In genomic region chr5:106966443-106966842, GRCm38 (mm10) we compare ENCODE assay signal across 19 mouse cellular contexts. TPM values are rescaled to one million over a fixed set of nuclear protein-coding genes. Genes with fewer than 3 reads are reported as not detected.
DNase-seq lines count a peak whose midpoint lies in the region; ATAC-seq and TF ChIP-seq lines count a peak whose summit lies in the region.
"Had no signal": no experiment of that assay in that cellular context is flagged by ENCODE, and none has a peak within 500 bp of the region (broad histone marks: within the 10 kb centered on the region; RNA-seq: fewer than 3 reads in every experiment).

No protein-coding gene starts in this region.

- WGBS in hindbrain, postnatal 0 days, result 93% methylated on average over 3 of the region's 3 CpGs
- WGBS in hindbrain, embryonic 10.5 days, result 92% methylated on average over 3 of the region's 3 CpGs
- WGBS in liver, embryonic 14.5 days (ENCODE audit: insufficient replicate concordance), result 72% methylated on average over 3 of the region's 3 CpGs
- 82% methylated on average over 3 of the region's 3 CpGs for WGBS in liver, embryonic 15.5 days (ENCODE audit: insufficient replicate concordance)

- H3K36me3 ChIP-seq in hindbrain, postnatal 0 days (ENCODE audit: insufficient read depth, low read length), result peaks cover 12% of the 10 kb centered on the region
- peaks cover 48% of the 10 kb centered on the region for H3K36me3 ChIP-seq in hindbrain, embryonic 10.5 days
- peaks cover 45% of the 10 kb centered on the region for H3K36me3 ChIP-seq in liver, embryonic 14.5 days (replicated peaks; ENCODE audit: control insufficient read depth, insufficient read depth, low read depth)
- peaks cover 40% of the 10 kb centered on the region for H3K36me3 ChIP-seq in liver, embryonic 15.5 days (replicated peaks)

- ATAC-seq in hindbrain, postnatal 0 days, result no peak
- no peak for ATAC-seq in liver, embryonic 14.5 days (ENCODE audit: insufficient read depth)
- ATAC-seq in liver, embryonic 15.5 days (ENCODE audit: insufficient read depth), result no peak
- ATAC-seq: forebrain, embryonic 13.5 days had no signal

- H3K4me2 ChIP-seq in hindbrain, postnatal 0 days (ENCODE audit: low read depth, low read length), result no peak overlapping the region
- H3K4me2 ChIP-seq in liver, embryonic 14.5 days (ENCODE audit: low read depth), result peak overlapping the region; percentile 6; the same call in 1 of the 2 replicates
- peak overlapping the region; percentile 5; the same call in 1 of the 2 replicates for H3K4me2 ChIP-seq in liver, embryonic 15.5 days
- H3K4me2 ChIP-seq: forebrain, embryonic 13.5 days; heart, embryonic 11.5 days; heart, embryonic 15.5 days; hindbrain, embryonic 14.5 days had no signal

- H3K27me3 ChIP-seq in hindbrain, postnatal 0 days (ENCODE audit: insufficient read depth, low read length), result no peaks in the 10 kb centered on the region
- no peaks in the 10 kb centered on the region; the same call in 1 of the 2 replicates for H3K27me3 ChIP-seq in hindbrain, embryonic 10.5 days (ENCODE audit: insufficient read depth, poor library complexity, severe bottlenecking)
- H3K27me3 ChIP-seq in liver, embryonic 14.5 days (ENCODE audit: control insufficient read depth, insufficient read depth, low read length), result no peaks in the 10 kb centered on the region
- H3K27me3 ChIP-seq in liver, embryonic 15.5 days, result no peaks in the 10 kb centered on the region
- H3K27me3 ChIP-seq: forebrain, embryonic 13.5 days; heart, embryonic 15.5 days had no signal

- H3K9me3 ChIP-seq in hindbrain, postnatal 0 days (ENCODE audit: low read length), result no peaks in the 10 kb centered on the region
- no peaks in the 10 kb centered on the region for H3K9me3 ChIP-seq in hindbrain, embryonic 10.5 days
- H3K9me3 ChIP-seq in liver, embryonic 14.5 days (ENCODE audit: control insufficient read depth, low read length), result no peaks in the 10 kb centered on the region
- no peaks in the 10 kb centered on the region for H3K9me3 ChIP-seq in liver, embryonic 15.5 days (replicated peaks)
- H3K9me3 ChIP-seq: embryonic facial prominence, embryonic 10.5 days; forebrain, embryonic 13.5 days; heart, embryonic 15.5 days had no signal

- no peak overlapping the region for H3K27ac ChIP-seq in hindbrain, postnatal 0 days
- no peak overlapping the region for H3K27ac ChIP-seq in hindbrain, embryonic 10.5 days
- no peak overlapping the region for H3K27ac ChIP-seq in liver, embryonic 14.5 days
- no peak overlapping the region for H3K27ac ChIP-seq in liver, embryonic 15.5 days (replicated peaks)
- H3K27ac ChIP-seq: embryonic facial prominence, embryonic 10.5 days; forebrain, embryonic 13.5 days; heart, embryonic 15.5 days; hindbrain, embryonic 14.5 days had no signal

- H3K4me1 ChIP-seq in hindbrain, postnatal 0 days (ENCODE audit: insufficient read depth, low read length), result 0 out of 2 replicates have a peak, but pooled peaks cover 2% of the 10 kb centered on the region
- peaks cover 18% of the 10 kb centered on the region for H3K4me1 ChIP-seq in hindbrain, embryonic 10.5 days (replicated peaks)
- peaks cover 9 to 11% of the 10 kb centered on the region in 2 experiments for H3K4me1 ChIP-seq in liver, embryonic 14.5 days (replicated peaks; ENCODE audit: control insufficient read depth in 2 of 2, insufficient read depth in 2 of 2, low read length in 1 of 2)
- peaks cover 24% of the 10 kb centered on the region for H3K4me1 ChIP-seq in liver, embryonic 15.5 days (replicated peaks)

- DNase-seq in hindbrain, postnatal 0 days (ENCODE audit: low spot score), result no peak
- no peak for DNase-seq in hindbrain, embryonic 10.5 days (ENCODE audit: low spot score)
- no peak for DNase-seq in liver, embryonic 14.5 days (ENCODE audit: low read depth in 3 of 3, low spot score in 3 of 3)
- DNase-seq in liver, result no peak
- DNase-seq in 3T3-L1 (ENCODE audit: low read depth, low spot score), result peak; percentile 61
- no peak for DNase-seq in heart, adult 8-10 months (ENCODE audit: low spot score)
- DNase-seq: adrenal gland, adult 8-10 months; adrenal gland, postnatal 36 days; cerebellum, adult 2 months; gastrocnemius, postnatal 36 days; heart, adult 11 months; heart, postnatal 14 days had no signal

- no peak overlapping the region for H3K9ac ChIP-seq in hindbrain, postnatal 0 days (replicated peaks; ENCODE audit: low read length)
- H3K9ac ChIP-seq in liver, embryonic 14.5 days (replicated peaks), result no peak overlapping the region
- H3K9ac ChIP-seq in liver, embryonic 15.5 days, result no peak overlapping the region
- H3K9ac ChIP-seq: heart, embryonic 15.5 days; hindbrain, embryonic 14.5 days had no signal

- no peak for TF ChIP-seq EP300 in liver, embryonic 14.5 days (IDR thresholded peaks at IDR 0.05; ENCODE audit: low read depth)

- no peak overlapping the region for H3K4me3 ChIP-seq in hindbrain, postnatal 0 days (ENCODE audit: low read length)
- no peak overlapping the region for H3K4me3 ChIP-seq in hindbrain, embryonic 10.5 days
- H3K4me3 ChIP-seq in liver, embryonic 14.5 days (ENCODE audit: insufficient read depth in 1 of 2, low read depth in 2 of 2, low read length in 2 of 2), result no peak overlapping the region
- H3K4me3 ChIP-seq in liver, embryonic 15.5 days (replicated peaks), result no peak overlapping the region
- H3K4me3 ChIP-seq: forebrain, embryonic 13.5 days; heart, embryonic 15.5 days had no signal

- peak; percentile 9; the same call in 1 of the 2 replicates for TF ChIP-seq CTCF in hindbrain, postnatal 0 days (IDR thresholded peaks at IDR 0.05; ENCODE audit: low read depth)
- 0 out of 2 replicates have a peak, but pooled peaks have one; percentile 4 for TF ChIP-seq CTCF in liver, embryonic 14.5 days (IDR thresholded peaks at IDR 0.05; ENCODE audit: low read depth)

RNA-seq across cellular contexts. Expression of gene Cdc7, which starts 2.3 kb away (rescaled TPM):
- total RNA-seq in hindbrain, postnatal 0 days (2014; rRNA removed), result 23.3 and 25.5 TPM in 2 replicates
- polyA plus RNA-seq in hindbrain, postnatal 0 days (2015; fragmentation: Nextera tagmentation; extraction: Ambion mirVana), result 21.4 and 22.4 TPM in 2 replicates
- polyA plus RNA-seq in hindbrain, embryonic 10.5 days (2016; fragmentation: Nextera tagmentation; extraction: Ambion mirVana), result 40.2 and 62.9 TPM in 2 replicates
- polyA plus RNA-seq in liver, embryonic 14.5 days (2012; rRNA removed), result 12.5 and 15.6 TPM in 2 replicates
- 16.2 and 18.2 TPM in 2 replicates for polyA plus RNA-seq in liver, embryonic 14.5 days (2014; fragmentation: Nextera tagmentation; extraction: Ambion mirVana)
- 17.1 and 19.0 TPM in 2 replicates for polyA plus RNA-seq in liver, embryonic 15.5 days (2015; fragmentation: Nextera tagmentation; extraction: Ambion mirVana)
- total RNA-seq in heart, adult 8-10 months (2022), result under 1 TPM; 0.28 to 0.76 (median 0.42) TPM

RNA-seq across cellular contexts. Expression of gene Hfm1, which starts 40.3 kb away (rescaled TPM):
- total RNA-seq in hindbrain, postnatal 0 days (2014; rRNA removed), result 4.9 and 5.4 TPM in 2 replicates
- polyA plus RNA-seq in hindbrain, postnatal 0 days (2015; fragmentation: Nextera tagmentation; extraction: Ambion mirVana), result 5.1 and 5.5 TPM in 2 replicates
- polyA plus RNA-seq in hindbrain, embryonic 10.5 days (2016; fragmentation: Nextera tagmentation; extraction: Ambion mirVana), result 3.5 and 3.6 TPM in 2 replicates
- polyA plus RNA-seq in liver, embryonic 14.5 days (2012; rRNA removed), result 0.02 and 0.06 TPM in 2 replicates
- polyA plus RNA-seq in liver, embryonic 14.5 days (2014; fragmentation: Nextera tagmentation; extraction: Ambion mirVana), result 0.09 TPM in 1 of 2 replicates, not detected in the other
- polyA plus RNA-seq in liver, embryonic 15.5 days (2015; fragmentation: Nextera tagmentation; extraction: Ambion mirVana), result not detected in 2 replicates
- not detected for total RNA-seq in heart, adult 8-10 months (2022)
- total RNA-seq: gastrocnemius, adult 8-10 months; gastrocnemius, postnatal 36 days; heart, postnatal 14 days had no signal
